Comparison of ENCODE assay signal across 24 mouse cellular contexts in the genomic region with DNA sequence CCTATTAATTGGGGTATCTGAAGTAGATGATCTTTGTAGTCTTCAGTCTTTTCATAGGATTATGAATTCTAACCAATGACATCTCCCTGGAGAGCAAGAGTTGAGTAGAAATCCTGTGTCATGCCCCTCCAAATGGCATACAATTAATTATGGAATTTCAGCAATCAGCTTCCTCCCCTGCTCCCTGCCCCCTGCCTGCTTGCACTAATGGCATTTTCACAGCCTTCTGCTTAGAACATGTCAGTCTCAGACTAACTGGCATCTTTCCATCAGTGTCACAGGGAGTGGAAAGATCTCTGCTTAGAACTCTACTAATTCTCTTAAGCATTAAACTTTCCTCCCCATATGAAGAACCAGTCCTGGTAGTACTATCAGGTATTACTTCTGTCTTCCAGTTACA.
A peak's percentile ranks its signal among the peaks of the same experiment; 100 is the strongest.
DNase-seq lines count a peak whose midpoint lies in the region; ATAC-seq and TF ChIP-seq lines count a peak whose summit lies in the region.
"Had no signal": no experiment of that assay in that cellular context is flagged by ENCODE, and none has a peak within 500 bp of the region (broad histone marks: within the 10 kb centered on the region; RNA-seq: fewer than 3 reads in every experiment).

No protein-coding gene starts in this region.

- no peaks in the 10 kb centered on the region for H3K4me1 ChIP-seq in hindbrain, postnatal 0 days (ENCODE audit: insufficient read depth, low read length)
- H3K4me1 ChIP-seq in hindbrain, embryonic 14.5 days (replicated peaks; ENCODE audit: control insufficient read depth, insufficient read depth, low read length), result no peaks in the 10 kb centered on the region
- H3K4me1 ChIP-seq in midbrain, postnatal 0 days (ENCODE audit: insufficient read depth, low read length), result no peaks in the 10 kb centered on the region
- H3K4me1 ChIP-seq in midbrain, embryonic 11.5 days (ENCODE audit: control insufficient read depth, insufficient read depth, low read length), result no peaks in the 10 kb centered on the region
- no peaks in the 10 kb centered on the region for H3K4me1 ChIP-seq in thymus, adult 2 months (replicated peaks; ENCODE audit: control insufficient read depth, insufficient read depth, low read length)
- H3K4me1 ChIP-seq: embryonic facial prominence, embryonic 12.5 days; embryonic facial prominence, embryonic 15.5 days; hindbrain, embryonic 10.5 days; hindbrain, embryonic 15.5 days had no signal

- no peaks in the 10 kb centered on the region for H3K36me3 ChIP-seq in hindbrain, postnatal 0 days (ENCODE audit: insufficient read depth, low read length)
- no peaks in the 10 kb centered on the region for H3K36me3 ChIP-seq in hindbrain, embryonic 14.5 days (replicated peaks; ENCODE audit: control insufficient read depth, insufficient read depth)
- no peaks in the 10 kb centered on the region for H3K36me3 ChIP-seq in midbrain, postnatal 0 days (ENCODE audit: insufficient read depth, low read length)
- no peaks in the 10 kb centered on the region for H3K36me3 ChIP-seq in midbrain, embryonic 11.5 days (ENCODE audit: control insufficient read depth, insufficient read depth, low read length)
- no peaks in the 10 kb centered on the region for H3K36me3 ChIP-seq in thymus, adult 2 months (ENCODE audit: control insufficient read depth, insufficient read depth, low read length)
- H3K36me3 ChIP-seq: embryonic facial prominence, embryonic 12.5 days; embryonic facial prominence, embryonic 15.5 days; hindbrain, embryonic 10.5 days; hindbrain, embryonic 15.5 days had no signal

- peak; percentile 8 for DNase-seq in cerebellum, adult 9-10 months
- no peak for DNase-seq in cerebellum, postnatal 36 days
- peak; percentile 63 for DNase-seq in hindbrain, postnatal 0 days (ENCODE audit: low spot score)
- DNase-seq in hindbrain, embryonic 14.5 days (ENCODE audit: low spot score), result no peak
- DNase-seq in midbrain, postnatal 0 days (ENCODE audit: low spot score), result peak; percentile 62
- DNase-seq in midbrain, embryonic 11.5 days (ENCODE audit: low spot score, missing footprints), result no peak
- DNase-seq in cerebellum, postnatal 14 days, result peak; percentile 55 to 57
- DNase-seq in thymus, adult 2 months, result no peak
- DNase-seq: adrenal gland, adult 8-10 months; adrenal gland, postnatal 25 days; forebrain, postnatal 0 days; gastrocnemius, adult 2 months; gastrocnemius, postnatal 14 days; heart, adult 11 months; kidney, adult 18-20 months had no signal

- no peak overlapping the region for H3K9ac ChIP-seq in hindbrain, postnatal 0 days (replicated peaks; ENCODE audit: low read length)
- H3K9ac ChIP-seq in hindbrain, embryonic 14.5 days, result no peak overlapping the region
- H3K9ac ChIP-seq in midbrain, postnatal 0 days (replicated peaks; ENCODE audit: low read length, poor library complexity, severe bottlenecking), result no peak overlapping the region
- no peak overlapping the region for H3K9ac ChIP-seq in midbrain, embryonic 11.5 days (ENCODE audit: low read length)
- H3K9ac ChIP-seq: embryonic facial prominence, embryonic 12.5 days; embryonic facial prominence, embryonic 15.5 days; forebrain, postnatal 0 days; hindbrain, embryonic 15.5 days had no signal

- no peak overlapping the region for H3K4me2 ChIP-seq in hindbrain, postnatal 0 days (ENCODE audit: low read depth, low read length)
- H3K4me2 ChIP-seq in hindbrain, embryonic 14.5 days (replicated peaks), result no peak overlapping the region
- H3K4me2 ChIP-seq in midbrain, postnatal 0 days (ENCODE audit: low read depth, low read length, poor library complexity, severe bottlenecking), result no peak overlapping the region
- no peak overlapping the region for H3K4me2 ChIP-seq in midbrain, embryonic 11.5 days
- H3K4me2 ChIP-seq: embryonic facial prominence, embryonic 12.5 days; embryonic facial prominence, embryonic 15.5 days; heart, embryonic 11.5 days; hindbrain, embryonic 15.5 days had no signal

- H3K4me3 ChIP-seq in hindbrain, postnatal 0 days (ENCODE audit: low read length), result no peak overlapping the region
- H3K4me3 ChIP-seq in hindbrain, embryonic 14.5 days (replicated peaks; ENCODE audit: low read length), result no peak overlapping the region
- H3K4me3 ChIP-seq in midbrain, postnatal 0 days (ENCODE audit: low read depth, low read length), result no peak overlapping the region
- H3K4me3 ChIP-seq in midbrain, embryonic 11.5 days (ENCODE audit: low read depth, low read length), result no peak overlapping the region
- no peak overlapping the region for H3K4me3 ChIP-seq in thymus, adult 2 months (ENCODE audit: control insufficient read depth, insufficient read depth, low read length)
- H3K4me3 ChIP-seq: embryonic facial prominence, embryonic 12.5 days; embryonic facial prominence, embryonic 15.5 days; gastrocnemius, adult 2 months; hindbrain, embryonic 10.5 days; hindbrain, embryonic 15.5 days had no signal

- no peak overlapping the region for H3K27ac ChIP-seq in hindbrain, postnatal 0 days
- H3K27ac ChIP-seq in hindbrain, embryonic 14.5 days, result no peak overlapping the region
- no peak overlapping the region for H3K27ac ChIP-seq in midbrain, postnatal 0 days (ENCODE audit: low read depth, low read length)
- H3K27ac ChIP-seq in midbrain, embryonic 11.5 days (ENCODE audit: low read depth, low read length), result no peak overlapping the region
- no peak overlapping the region for H3K27ac ChIP-seq in thymus, adult 2 months (ENCODE audit: control insufficient read depth, insufficient read depth, low read length)
- H3K27ac ChIP-seq: embryonic facial prominence, embryonic 12.5 days; embryonic facial prominence, embryonic 15.5 days; gastrocnemius, adult 2 months; hindbrain, embryonic 10.5 days; hindbrain, embryonic 15.5 days had no signal

- ATAC-seq in hindbrain, postnatal 0 days, result no peak
- no peak for ATAC-seq in hindbrain, embryonic 14.5 days (ENCODE audit: low FRiP score)
- ATAC-seq in midbrain, postnatal 0 days (ENCODE audit: low FRiP score), result no peak
- no peak for ATAC-seq in midbrain, embryonic 11.5 days (ENCODE audit: low FRiP score)
- ATAC-seq: CD4-positive, CD25-positive, alpha-beta regulatory T cell, adult 4 months; forebrain, embryonic 14.5 days; forebrain, postnatal 0 days; inflammation-experienced regulatory T-cells, adult 6 months; intestine, embryonic 16.5 days had no signal

- no peak for TF ChIP-seq POLR2A in thymus, adult 2 months (IDR thresholded peaks at IDR 0.05; ENCODE audit: control insufficient read depth, extremely low read depth, insufficient read depth, low read length, poor library complexity)

- no peaks in the 10 kb centered on the region for H3K27me3 ChIP-seq in hindbrain, postnatal 0 days (ENCODE audit: insufficient read depth, low read length)
- H3K27me3 ChIP-seq in hindbrain, embryonic 14.5 days (ENCODE audit: control insufficient read depth, insufficient read depth, low read length), result no peaks in the 10 kb centered on the region
- H3K27me3 ChIP-seq in midbrain, postnatal 0 days (ENCODE audit: insufficient read depth, low read length), result no peaks in the 10 kb centered on the region
- no peaks in the 10 kb centered on the region for H3K27me3 ChIP-seq in midbrain, embryonic 11.5 days (ENCODE audit: control insufficient read depth, insufficient read depth, low read length)
- no peaks in the 10 kb centered on the region for H3K27me3 ChIP-seq in thymus, adult 2 months (ENCODE audit: control insufficient read depth, insufficient read depth, low read length)
- H3K27me3 ChIP-seq: embryonic facial prominence, embryonic 12.5 days; embryonic facial prominence, embryonic 15.5 days; hindbrain, embryonic 15.5 days had no signal

- no peaks in the 10 kb centered on the region for H3K9me3 ChIP-seq in hindbrain, postnatal 0 days (ENCODE audit: low read length)
- 0 out of 2 replicates have a peak, but pooled peaks cover 3% of the 10 kb centered on the region for H3K9me3 ChIP-seq in hindbrain, embryonic 14.5 days (ENCODE audit: control insufficient read depth, low read length)
- H3K9me3 ChIP-seq in midbrain, postnatal 0 days (ENCODE audit: low read length), result no peaks in the 10 kb centered on the region
- H3K9me3 ChIP-seq in midbrain, embryonic 11.5 days (ENCODE audit: control insufficient read depth, low read length), result no peaks in the 10 kb centered on the region
- H3K9me3 ChIP-seq: embryonic facial prominence, embryonic 12.5 days; embryonic facial prominence, embryonic 15.5 days; hindbrain, embryonic 10.5 days; hindbrain, embryonic 15.5 days had no signal

- no peak for TF ChIP-seq CTCF in hindbrain, postnatal 0 days (IDR thresholded peaks at IDR 0.05; ENCODE audit: low read depth)
- no peak for TF ChIP-seq CTCF in midbrain, postnatal 0 days (IDR thresholded peaks at IDR 0.05)
- no peak for TF ChIP-seq CTCF in thymus, adult 2 months (IDR thresholded peaks at IDR 0.05; ENCODE audit: borderline replicate concordance, control insufficient read depth, extremely low read depth, insufficient read depth, low read length, poor library complexity)

Comparison
In these comparisons a context has a peak if more than half of its experiments do, and no peak if none do; other contexts are left out.
1. DNase-seq: peak in cerebellum, adult 9-10 months (single experiment), hindbrain, postnatal 0 days (single experiment), midbrain, postnatal 0 days (single experiment) and cerebellum, postnatal 14 days (2 of 2); none in cerebellum, postnatal 36 days (0 of 2), hindbrain, embryonic 14.5 days (single experiment), midbrain, embryonic 11.5 days (single experiment) and thymus, adult 2 months (single experiment).